Mouse (Mus musculus) lung, adult 2 months (tissue): ENCODE measurements around the gene Emx2. TPM values are rescaled to one million over a fixed set of nuclear protein-coding genes. Genes with fewer than 3 reads are reported as not detected.

Source experiments
- DNase-seq: peaks from one replicate; pipeline ENCODE4 v3.0.0; 2022
- H3K4me1 ChIP-seq: fragments of 200-500 bp; 2 replicates; pipeline ENCODE4 v1.6.1; 2011; ENCODE audit warnings: low read length; ENCODE audit not compliant: control insufficient read depth, insufficient read depth
- H3K4me3 ChIP-seq: fragments of 200-500 bp; replicated peaks from 2 replicates; pipeline ENCODE3; 2011; ENCODE audit warnings: low read depth, mild to moderate bottlenecking, control low read depth, low read length; ENCODE audit errors: extremely low read depth
- CTCF ChIP-seq: fragments of 200-500 bp; IDR thresholded peaks from 2 replicates; pipeline ENCODE4 v1.5.1; 2011; ENCODE audit warnings: mild to moderate bottlenecking, low read length, control low read depth; ENCODE audit not compliant: insufficient read depth
- POLR2A ChIP-seq: fragments of 200-500 bp; IDR thresholded peaks from 2 replicates; pipeline ENCODE4 v1.6.1; 2011; ENCODE audit warnings: low read depth, mild to moderate bottlenecking, control low read depth, low read length, borderline replicate concordance; ENCODE audit errors: extremely low read depth
- WGBS: fragments of 180-500 bp; shearing (Covaris S2); methylation state at CpG from one replicate; pipeline ENCODE4 v1.1.7; 2018; 5-methylcytosine and 5-hydroxymethylcytosine counted together
- polyA plus RNA-seq: library from polyadenylated mRNA; depleted of rRNA; stranded (reverse); fragments of >200 nt; gene quantifications from 2 replicates; pipeline ENCODE4 v1.2.3, GENCODE M21; 2012

Emx2 gene
- polyA plus RNA-seq, 1 experiment, result not detected

- Histone ChIP-seq H3K4me1 (no peaks in the 10 kb centered on the region), H3K4me3 (no peak overlapping the region)
- TF ChIP-seq CTCF (no peak), POLR2A (no peak)
- DNase-seq, result no peak
- WGBS, result 8% methylated on average over 4 of the region's 4 CpGs
These were observed 5.9 kb upstream of the Emx2 start for GRCm38 (mm10) chr19:59452321-59452720.

- DNase-seq, result no peak
- TF ChIP-seq CTCF (no peak), POLR2A (no peak)
- Histone ChIP-seq H3K4me1 (no peaks in the 10 kb centered on the region), H3K4me3 (no peak overlapping the region)
- WGBS, result 15% methylated on average over 13 of the region's 13 CpGs
These were observed 4.6 kb upstream of the Emx2 start for GRCm38 (mm10) chr19:59453591-59453990.

DNA sequence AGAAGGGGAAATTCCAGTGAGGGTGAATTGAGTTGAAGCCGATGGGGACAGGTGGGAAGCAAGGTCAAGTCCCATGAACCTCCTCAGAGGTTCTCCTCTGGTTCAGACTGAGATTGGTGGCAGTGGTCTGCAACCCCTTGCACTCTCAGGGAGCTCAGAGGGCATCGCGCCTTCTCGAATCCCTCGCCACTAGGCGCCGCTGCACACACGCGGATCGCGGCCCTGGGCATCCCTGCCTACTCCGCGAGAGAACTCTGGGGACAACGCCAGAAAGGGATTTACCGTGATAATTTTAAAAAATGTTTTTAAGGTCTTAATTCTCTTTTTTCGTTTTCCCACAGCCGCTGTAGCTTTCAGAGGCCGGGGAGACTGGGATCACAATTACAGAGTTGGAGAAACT lies 4.0 kb upstream of the Emx2 start:
- peak; percentile 64 for DNase-seq

DNA sequence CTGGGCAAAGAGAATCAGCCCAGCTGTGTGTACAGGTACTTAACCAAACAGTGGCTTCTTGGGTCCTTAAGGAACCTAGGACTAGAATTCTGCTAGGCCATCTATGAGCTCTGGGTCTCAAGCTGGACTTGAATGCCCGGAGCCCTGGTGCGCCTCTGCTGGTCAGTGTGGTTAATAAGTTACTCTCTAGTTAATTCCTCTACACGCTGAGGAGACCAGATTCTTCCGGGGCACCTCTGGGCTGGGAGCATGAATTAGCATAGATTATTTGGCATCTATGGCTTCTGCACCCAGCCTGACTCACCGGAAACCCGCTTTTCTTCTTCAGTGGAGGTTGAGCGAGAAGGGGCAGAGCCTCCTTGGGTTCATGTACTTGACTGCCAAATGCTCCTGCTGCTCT lies 2.5 kb upstream of the Emx2 start:
- Histone ChIP-seq H3K4me3 (no peak overlapping the region), H3K4me1 (peaks cover 3% of the 10 kb centered on the region; the same call in 1 of the 2 replicates)
- TF ChIP-seq CTCF (peak; percentile 23; the same call in 1 of the 2 replicates), POLR2A (no peak)
- DNase-seq, result no peak
- WGBS, result 8% methylated on average over 7 of the region's 7 CpGs

More for the DNA sequence above, 4.0 kb upstream of the Emx2 start:
- Histone ChIP-seq H3K4me3 (no peak overlapping the region), H3K4me1 (no peaks in the 10 kb centered on the region)
- under 1% methylated on average over 18 of the region's 18 CpGs for WGBS
- TF ChIP-seq POLR2A (no peak), CTCF (peak; percentile 75)

DNA sequence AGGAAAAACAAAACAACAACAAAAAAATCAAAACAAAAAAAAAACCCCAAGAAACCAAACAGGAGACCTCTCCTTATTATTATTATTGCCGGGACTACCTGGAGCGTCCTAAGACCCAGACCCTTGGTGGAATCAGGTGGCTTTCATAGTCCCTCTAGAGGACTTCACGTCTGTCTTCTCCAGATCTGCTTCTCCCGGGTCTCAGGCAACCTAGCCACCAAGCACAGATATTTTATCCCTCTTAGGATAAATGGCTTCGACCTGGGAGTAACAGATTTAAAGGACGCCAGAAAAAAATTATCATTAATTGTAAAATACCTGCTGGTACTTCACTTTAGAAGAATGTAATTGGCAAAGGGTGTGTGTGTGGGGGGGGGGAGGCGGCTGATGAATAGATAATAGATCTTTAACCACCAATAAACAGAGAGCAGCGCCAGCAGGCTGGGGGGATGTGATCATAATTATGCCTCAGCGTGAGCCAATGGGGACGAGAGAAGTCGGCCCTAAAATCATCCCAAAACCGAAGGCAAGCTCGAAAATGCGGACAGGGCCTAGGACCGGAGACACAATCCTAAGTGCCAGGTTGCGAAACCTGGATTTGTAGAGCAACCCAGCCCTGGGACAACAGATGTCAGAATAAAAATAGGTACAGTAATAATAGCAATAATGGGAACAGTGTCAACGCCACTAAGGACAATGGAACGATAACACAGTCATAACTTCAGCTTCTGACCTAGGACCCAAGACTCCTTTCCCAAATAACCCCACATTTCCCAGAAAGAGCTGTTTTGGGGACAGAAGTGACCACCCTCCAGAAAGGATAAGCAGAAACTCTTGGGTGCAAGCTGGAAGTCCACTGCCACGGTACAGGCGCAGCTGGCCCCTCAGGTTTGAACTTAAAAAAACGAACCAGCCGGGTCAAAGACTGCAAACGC lies 894 bp upstream of the Emx2 start:
- WGBS, result 7% methylated on average over 23 of the region's 23 CpGs
- DNase-seq, result no peak
- Histone ChIP-seq H3K4me1 (peaks cover 3% of the 10 kb centered on the region; the same call in 1 of the 2 replicates), H3K4me3 (no peak overlapping the region)
- TF ChIP-seq POLR2A, result no peak
- no peak for TF ChIP-seq CTCF

- 4% methylated on average over 15 of the region's 15 CpGs for WGBS
- Histone ChIP-seq H3K4me3 (no peak overlapping the region), H3K4me1 (peaks cover 3% of the 10 kb centered on the region; the same call in 1 of the 2 replicates)
- no peak for TF ChIP-seq POLR2A
- TF ChIP-seq CTCF, result no peak
- DNase-seq, result no peak
These were observed 567 bp downstream of the Emx2 start for GRCm38 (mm10) chr19:59458743-59459135.

- TF ChIP-seq CTCF (no peak), POLR2A (no peak)
- no peak for DNase-seq
- H3K4me3 ChIP-seq, result no peak overlapping the region
- peaks cover 3% of the 10 kb centered on the region; the same call in 1 of the 2 replicates for H3K4me1 ChIP-seq
- WGBS, result 2% methylated on average over 75 of the region's 75 CpGs
These were observed 1.1 kb downstream of the Emx2 start for GRCm38 (mm10) chr19:59459158-59459781.

- TF ChIP-seq CTCF (no peak), POLR2A (no peak)
- peaks cover 3% of the 10 kb centered on the region; the same call in 1 of the 2 replicates for H3K4me1 ChIP-seq
- DNase-seq, result no peak
- WGBS, result 2% methylated on average over 19 of the region's 19 CpGs
- H3K4me3 ChIP-seq, result no peak overlapping the region
These were observed 1.7 kb downstream of the Emx2 start for GRCm38 (mm10) chr19:59459811-59460241.

GRCm38 (mm10) chr19:59460328-59461115 lies 2.4 kb downstream of the Emx2 start:
- H3K4me1 ChIP-seq, result peaks cover 3% of the 10 kb centered on the region; the same call in 1 of the 2 replicates
- no peak for DNase-seq
- no peak overlapping the region for H3K4me3 ChIP-seq
- 6% methylated on average over 34 of the region's 34 CpGs for WGBS
- TF ChIP-seq CTCF (no peak), POLR2A (no peak)
